Mouse (Mus musculus) embryonic fibroblast, embryonic 13.5 days (primary cell): ENCODE measurements around the gene Arhgef9. TPM values are rescaled to one million over a fixed set of nuclear protein-coding genes. Genes with fewer than 3 reads are reported as not detected.

Source experiments
- H3K27ac ChIP-seq: 2 replicates; pipeline ENCODE4 v1.5.1; 2012; ENCODE audit warnings: low read length, control low read depth, inconsistent platforms; ENCODE audit not compliant: insufficient read depth
- H3K4me1 ChIP-seq: 2 replicates; pipeline ENCODE4 v1.6.1; 2011; ENCODE audit warnings: low read length; ENCODE audit not compliant: control insufficient read depth, insufficient read depth
- H3K4me3 ChIP-seq: 2 replicates; pipeline ENCODE4 v1.5.1; 2011; ENCODE audit warnings: mild to moderate bottlenecking, control low read depth, low read length; ENCODE audit not compliant: insufficient read depth
- CTCF ChIP-seq: IDR thresholded peaks from 2 replicates; pipeline ENCODE4 v1.5.1; 2011; ENCODE audit warnings: mild to moderate bottlenecking, control low read depth, low read length, moderate library complexity, borderline replicate concordance; ENCODE audit not compliant: insufficient read depth
- POLR2A ChIP-seq: IDR thresholded peaks from 2 replicates; pipeline ENCODE4 v1.6.1; 2011; ENCODE audit warnings: low read depth, mild to moderate bottlenecking, control low read depth, low read length, moderate library complexity
- polyA plus RNA-seq: library from polyadenylated mRNA; stranded (reverse); fragments of >200 nt; gene quantifications from 2 replicates; pipeline ENCODE4 v1.2.4, GENCODE M21; 2011; ENCODE audit warnings: low read depth; ENCODE audit not compliant: missing spikeins, insufficient read length

Arhgef9 gene
- polyA plus RNA-seq, 1 experiment = 16.2 TPM

DNA sequence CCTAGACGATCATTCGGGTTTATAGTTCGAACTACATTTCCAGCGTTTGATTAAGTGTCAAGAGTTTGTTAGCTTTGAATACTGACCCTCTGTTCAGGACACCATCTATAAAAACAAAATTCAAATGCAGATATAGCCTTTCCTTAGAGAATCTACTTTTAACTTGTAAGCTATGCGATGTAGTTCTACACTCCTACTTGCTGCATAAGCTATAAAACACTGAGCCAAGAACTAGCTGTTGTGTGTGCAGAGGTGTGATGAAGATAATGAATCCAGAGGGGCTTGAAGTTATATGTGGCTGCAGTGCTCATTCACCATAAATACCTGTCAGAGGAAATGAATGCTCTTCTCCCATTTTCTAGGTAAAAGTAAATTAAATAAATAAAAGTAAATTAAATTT is 63.2 kb downstream of the Arhgef9 start:
- Histone ChIP-seq H3K4me3 (no peak overlapping the region), H3K27ac (no peak overlapping the region), H3K4me1 (no peaks in the 10 kb centered on the region)
- TF ChIP-seq POLR2A (no peak), CTCF (no peak)

DNA sequence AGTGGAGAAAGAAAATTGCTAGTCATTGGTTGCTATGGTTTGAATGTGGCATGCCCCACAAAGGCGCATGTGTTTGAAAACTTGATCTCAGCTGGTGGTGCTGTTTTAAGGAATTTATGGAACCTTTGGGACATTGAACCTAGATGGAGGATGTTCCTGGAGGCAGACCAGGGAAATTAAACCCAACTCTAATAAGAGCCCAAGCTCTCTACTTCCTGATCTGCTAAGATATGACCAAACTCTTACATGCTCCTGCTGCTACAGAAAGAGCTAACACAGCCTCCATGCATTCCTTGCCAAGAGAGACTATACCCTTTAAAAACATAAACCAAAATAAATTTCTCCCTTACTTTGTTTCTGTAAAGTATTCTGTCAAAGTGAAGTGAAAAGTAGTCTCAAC is 63.7 kb downstream of the Arhgef9 start:
- Histone ChIP-seq H3K4me3 (no peak overlapping the region), H3K27ac (no peak overlapping the region), H3K4me1 (no peaks in the 10 kb centered on the region)
- TF ChIP-seq CTCF = no peak
- TF ChIP-seq POLR2A = no peak

DNA sequence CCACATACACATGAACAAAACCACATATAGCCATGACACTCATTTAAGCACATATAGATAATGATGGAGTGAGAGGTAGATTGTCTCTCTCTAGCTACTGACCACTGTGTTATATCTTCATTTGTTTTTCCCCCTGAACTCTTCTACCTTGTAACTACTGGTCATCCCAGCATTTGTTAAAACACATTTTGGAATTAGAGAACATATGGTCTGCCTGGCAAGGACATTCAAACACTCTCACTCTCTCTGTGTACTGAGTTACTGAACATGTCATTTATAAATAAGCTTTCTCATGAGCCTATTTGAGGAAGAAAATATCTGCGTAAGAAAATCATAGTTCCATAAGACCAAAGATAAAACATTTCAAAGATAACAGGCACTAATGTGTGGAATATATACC is 64.9 kb downstream of the Arhgef9 start:
- no peak overlapping the region for H3K27ac ChIP-seq
- TF ChIP-seq POLR2A (no peak), CTCF (no peak)
- no peak overlapping the region for H3K4me3 ChIP-seq
- no peaks in the 10 kb centered on the region for H3K4me1 ChIP-seq

DNA sequence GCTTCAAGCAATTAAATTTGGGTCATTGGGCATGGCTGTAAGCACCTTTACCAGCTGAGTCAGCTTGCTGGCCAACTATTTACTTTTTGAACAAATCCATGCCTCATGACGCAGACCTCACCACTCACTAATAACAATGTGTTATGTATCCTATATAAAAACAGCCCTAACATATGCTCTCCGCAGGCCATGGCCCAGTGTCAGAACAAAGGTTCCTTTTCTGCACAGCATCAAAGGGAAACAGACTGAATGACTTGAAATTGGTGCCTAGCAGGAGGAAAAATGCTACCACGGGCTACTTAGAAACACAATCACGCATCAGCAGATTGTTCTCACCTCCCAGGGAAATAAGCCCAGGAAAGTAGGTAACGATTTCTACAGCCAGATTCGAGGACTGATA is 73.2 kb downstream of the Arhgef9 start:
- H3K4me3 ChIP-seq = no peak overlapping the region
- H3K27ac ChIP-seq = no peak overlapping the region
- TF ChIP-seq CTCF = no peak
- no peak for TF ChIP-seq POLR2A
- H3K4me1 ChIP-seq = no peaks in the 10 kb centered on the region

DNA sequence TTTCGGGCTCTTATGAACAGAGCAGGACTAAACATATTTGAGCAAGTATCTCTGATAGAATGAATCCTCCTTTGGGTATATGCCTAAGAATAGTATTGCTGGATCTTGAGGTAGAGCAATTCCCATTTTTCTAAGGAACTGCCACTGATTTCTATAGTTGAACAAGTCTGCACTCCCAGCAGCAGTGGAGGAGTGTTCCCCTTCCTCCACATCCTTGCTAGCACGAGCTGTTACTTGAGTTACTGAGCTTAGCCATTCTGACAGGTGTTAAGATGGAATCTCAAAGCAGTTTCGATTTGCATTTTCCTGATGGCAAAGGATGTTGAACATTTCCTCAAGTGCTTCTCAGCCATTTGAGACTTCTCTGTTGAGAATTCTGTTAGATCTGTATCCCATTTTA is 92.3 kb downstream of the Arhgef9 start:
- TF ChIP-seq POLR2A = no peak
- no peak for TF ChIP-seq CTCF
- Histone ChIP-seq H3K4me1 (no peaks in the 10 kb centered on the region), H3K4me3 (no peak overlapping the region), H3K27ac (no peak overlapping the region)

DNA sequence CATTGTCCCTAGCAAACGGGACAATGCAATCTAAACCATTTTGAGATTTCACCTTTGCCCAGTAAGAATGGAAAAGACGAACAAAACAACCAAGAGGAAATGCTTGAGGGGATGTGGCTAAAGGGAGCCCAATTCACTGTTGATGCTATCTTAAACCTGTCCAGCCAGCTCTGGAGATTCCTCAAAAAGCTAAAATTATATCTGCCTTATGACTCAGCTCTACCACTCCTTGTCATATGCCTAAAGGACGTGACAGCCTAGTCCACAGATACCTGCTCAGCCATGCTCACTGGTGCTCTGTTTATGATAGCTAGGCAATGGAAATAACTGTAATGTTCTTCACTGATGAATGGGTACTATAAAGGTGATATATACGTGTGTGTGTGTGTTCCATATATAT is 109.0 kb downstream of the Arhgef9 start:
- no peaks in the 10 kb centered on the region for H3K4me1 ChIP-seq
- no peak overlapping the region for H3K4me3 ChIP-seq
- TF ChIP-seq CTCF = no peak
- TF ChIP-seq POLR2A = no peak
- no peak overlapping the region for H3K27ac ChIP-seq

DNA sequence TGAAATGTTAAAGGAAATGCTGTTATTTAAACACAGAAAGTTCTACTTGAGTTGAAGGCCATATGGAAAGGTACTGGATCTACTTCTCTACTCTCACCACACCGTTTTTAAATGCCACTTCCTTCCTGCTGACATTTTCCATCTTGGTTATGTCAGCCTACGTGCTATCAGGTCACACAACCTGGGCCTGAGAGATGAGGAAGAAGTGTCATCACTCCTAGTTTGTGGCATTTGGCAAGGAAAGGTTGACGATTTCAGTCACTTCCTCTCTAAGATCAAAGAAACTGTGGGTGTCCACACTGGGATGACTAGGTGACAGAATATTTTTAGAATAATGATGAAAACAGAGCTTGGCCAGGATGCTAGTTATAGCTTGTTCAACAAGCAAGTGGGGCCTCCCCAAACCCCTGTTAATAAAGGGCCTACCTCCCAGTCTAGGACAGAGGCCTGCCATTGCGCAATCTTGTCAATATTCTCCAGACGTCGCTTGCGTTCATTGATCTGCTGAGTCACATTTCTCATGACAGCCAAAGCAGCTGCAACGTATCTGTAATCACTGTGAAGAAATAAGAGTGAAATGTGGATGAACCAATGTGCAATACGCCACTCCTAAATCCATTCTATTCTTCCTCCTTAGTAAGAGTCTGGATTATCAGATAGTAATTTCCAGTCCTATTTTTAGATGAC is 119.5 kb downstream of the Arhgef9 start:
- Histone ChIP-seq H3K27ac (no peak overlapping the region), H3K4me1 (no peaks in the 10 kb centered on the region), H3K4me3 (no peak overlapping the region)
- TF ChIP-seq POLR2A = no peak
- no peak for TF ChIP-seq CTCF

DNA sequence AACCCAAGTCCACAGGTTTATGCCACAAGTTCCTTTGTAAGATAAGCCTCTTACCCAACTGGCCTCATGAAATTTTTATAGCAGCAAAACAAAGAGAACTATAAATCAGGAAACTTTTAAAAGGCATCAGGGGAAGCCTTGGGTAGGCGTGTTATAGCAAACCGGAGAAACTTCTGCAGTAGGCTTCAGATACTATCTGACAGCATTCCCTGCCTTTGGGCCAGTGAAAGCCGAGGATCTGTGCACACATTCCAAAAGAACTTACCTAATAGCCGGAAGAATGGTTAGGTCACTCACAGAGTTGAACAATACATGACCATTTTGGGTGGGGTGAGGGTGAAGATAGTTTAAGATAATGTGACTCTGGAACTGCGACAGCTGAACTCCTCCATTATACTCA is 168.7 kb downstream of the Arhgef9 start:
- TF ChIP-seq CTCF = no peak
- no peak for TF ChIP-seq POLR2A
- Histone ChIP-seq H3K4me3 (no peak overlapping the region), H3K27ac (no peak overlapping the region; the same call in 1 of the 2 replicates), H3K4me1 (no peaks in the 10 kb centered on the region)

DNA sequence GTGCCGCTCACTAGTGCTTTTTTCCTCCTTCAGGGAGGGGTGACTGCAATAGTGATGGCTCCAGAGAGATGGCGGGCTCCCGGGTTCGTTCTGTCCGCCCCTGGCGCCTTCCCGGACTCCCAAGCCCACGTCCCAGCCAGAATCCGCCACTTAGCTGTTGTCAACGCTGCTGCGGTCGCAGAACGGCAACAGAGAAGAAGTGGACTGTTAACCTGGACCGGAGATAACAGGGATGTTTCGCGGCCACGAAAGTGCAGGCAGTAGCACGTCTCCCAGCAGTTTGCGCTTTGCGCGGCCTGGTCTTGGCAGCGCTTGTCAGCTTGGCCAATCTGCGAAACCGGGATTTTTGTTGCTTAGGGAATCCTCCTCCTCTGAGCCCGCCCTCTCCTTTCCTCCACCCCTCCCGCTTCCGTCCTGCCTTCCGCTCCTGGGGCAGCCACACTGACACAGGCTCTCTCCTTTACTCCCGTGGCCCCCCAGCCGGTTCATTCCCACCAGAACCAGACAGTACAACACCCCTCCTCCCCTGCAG is 170.2 kb downstream of the Arhgef9 start, which contains the start of gene Spin4:
Spin4 (minus strand) TSS at position 322 of the 532 bp plus-strand sequence.
- no peak for TF ChIP-seq CTCF
- TF ChIP-seq POLR2A = peak; percentile 96
- peak within 1 kb of the TSS; percentile 72 for H3K27ac ChIP-seq
- peak within 1 kb of the TSS; percentile 60 for H3K4me3 ChIP-seq
- H3K4me1 ChIP-seq = no peaks in the 10 kb centered on the region

DNA sequence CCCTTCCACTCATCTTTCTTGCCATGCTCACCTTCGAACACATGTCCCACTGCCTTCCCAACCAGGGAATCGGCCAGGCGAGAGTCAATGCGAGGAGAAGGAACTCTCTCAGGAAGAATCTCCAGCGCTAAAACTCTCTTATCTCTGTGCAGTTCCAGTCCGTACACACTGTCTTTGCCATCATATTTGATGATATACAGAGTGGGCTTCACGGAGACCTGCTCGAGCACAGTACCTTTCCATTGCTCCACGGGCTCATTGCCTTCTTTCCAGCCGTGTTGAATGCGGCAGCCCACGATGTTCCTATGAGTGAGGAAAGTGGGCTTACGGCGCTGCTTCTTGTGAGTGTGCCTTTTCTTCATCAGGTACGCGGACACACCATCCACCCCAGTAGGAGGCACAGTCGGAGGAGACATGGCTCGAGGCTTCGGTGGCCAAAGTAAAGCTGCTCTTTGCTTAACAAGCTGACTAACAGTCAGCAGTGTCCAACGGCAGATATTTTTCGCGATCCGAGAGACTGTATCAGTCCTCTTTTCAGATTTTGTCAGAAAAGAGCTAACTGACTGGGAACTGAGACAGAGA is 170.8 kb downstream of the Arhgef9 start:
- no peak for TF ChIP-seq CTCF
- TF ChIP-seq POLR2A = no peak
- H3K27ac ChIP-seq = peak overlapping the region; percentile 72
- peak overlapping the region; percentile 60 for H3K4me3 ChIP-seq
- H3K4me1 ChIP-seq = no peaks in the 10 kb centered on the region
